Mouse (Mus musculus): ENCODE measurements around the gene Rars. TPM values are rescaled to one million over a fixed set of nuclear protein-coding genes. Genes with fewer than 3 reads are reported as not detected.
"Not testable (repeated sequence)": the region's sequence is repeated elsewhere in the genome, so short reads cannot be mapped to it uniquely, and the experiment has no call there.

The Rars gene
- polyA plus RNA-seq, 1 experiment from 2014 or later, result 74.0 TPM

GRCm38 (mm10) chr11:35856359-35857040, 22.2 kb upstream of the Rars start:
- Histone ChIP-seq H3K4me3 (replicated peaks) (no peak overlapping the region), H3K4me2 (replicated peaks) (peak overlapping the region; percentile 30; the same call in 1 of the 2 replicates), H3K27me3 (no peaks in the 10 kb centered on the region), H3K9me3 (no peaks in the 10 kb centered on the region), H3K4me1 (replicated peaks) (peaks cover 37% of the 10 kb centered on the region), H3K9ac (replicated peaks) (peak overlapping the region; percentile 28; the same call in 1 of the 2 replicates), H3K27ac (peak overlapping the region; percentile 90), H3K36me3 (peaks cover 26% of the 10 kb centered on the region)
- WGBS, result 8% methylated on average over 11 of the region's 11 CpGs
- ATAC-seq, result peak; percentile 94

- peaks cover 37% of the 10 kb centered on the region for H3K4me1 ChIP-seq (replicated peaks)
- no peak overlapping the region for H3K9ac ChIP-seq (replicated peaks)
- no peaks in the 10 kb centered on the region for H3K27me3 ChIP-seq
- H3K27ac ChIP-seq, result peak overlapping the region; percentile 90
- no peak overlapping the region for H3K4me3 ChIP-seq (replicated peaks)
- 60% methylated on average over 7 of the region's 9 CpGs for WGBS
- ATAC-seq, result no peak
- peaks cover 34% of the 10 kb centered on the region for H3K36me3 ChIP-seq
- no peak overlapping the region for H3K4me2 ChIP-seq (replicated peaks)
- H3K9me3 ChIP-seq, result no peaks in the 10 kb centered on the region
Observed at GRCm38 (mm10) chr11:35855567-35855966, 21.3 kb upstream of the Rars start.

DNA sequence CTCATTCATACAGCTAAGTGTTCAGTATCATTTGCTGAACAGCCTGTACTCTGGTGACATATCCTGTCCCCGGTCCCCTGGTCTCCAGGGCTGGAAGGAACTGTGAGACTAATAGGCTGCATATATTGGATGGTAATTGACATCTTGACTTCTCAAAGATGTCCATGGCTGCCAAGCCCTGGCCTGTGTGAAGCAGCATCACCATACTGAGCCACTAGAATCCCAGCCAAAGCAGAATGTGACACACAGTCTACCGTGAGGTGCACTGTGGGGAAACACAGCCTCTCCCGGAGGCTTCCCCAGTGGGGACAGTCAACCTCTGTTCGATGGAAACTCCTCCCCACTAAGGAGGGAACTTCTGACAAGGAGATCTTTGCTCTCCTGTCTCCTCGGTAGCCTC, 20.6 kb upstream of the Rars start:
- Histone ChIP-seq H3K27me3 (no peaks in the 10 kb centered on the region), H3K4me1 (replicated peaks) (peaks cover 35% of the 10 kb centered on the region), H3K4me2 (replicated peaks) (no peak overlapping the region), H3K9me3 (no peaks in the 10 kb centered on the region), H3K36me3 (peaks cover 40% of the 10 kb centered on the region), H3K27ac (peak overlapping the region; percentile 46), H3K4me3 (replicated peaks) (no peak overlapping the region), H3K9ac (replicated peaks) (no peak overlapping the region)
- 73% methylated on average over 5 of the region's 5 CpGs for WGBS
- no peak for ATAC-seq

GRCm38 (mm10) chr11:35853651-35854050, 19.3 kb upstream of the Rars start:
- no peak for ATAC-seq

GRCm38 (mm10) chr11:35852731-35853130, 18.4 kb upstream of the Rars start:
- WGBS, result 50% methylated on average over 4 of the region's 4 CpGs
- no peaks in the 10 kb centered on the region for H3K27me3 ChIP-seq
- peaks cover 33% of the 10 kb centered on the region for H3K4me1 ChIP-seq (replicated peaks)
- H3K27ac ChIP-seq, result no peak overlapping the region
- H3K4me2 ChIP-seq (replicated peaks), result no peak overlapping the region
- no peak overlapping the region for H3K4me3 ChIP-seq (replicated peaks)
- H3K9me3 ChIP-seq, result no peaks in the 10 kb centered on the region
- no peak overlapping the region for H3K9ac ChIP-seq (replicated peaks)
- ATAC-seq, result no peak
- peaks cover 40% of the 10 kb centered on the region for H3K36me3 ChIP-seq

More at GRCm38 (mm10) chr11:35853651-35854050, 19.3 kb upstream of the Rars start:
- Histone ChIP-seq H3K9ac (replicated peaks) (no peak overlapping the region), H3K4me1 (replicated peaks) (peaks cover 34% of the 10 kb centered on the region), H3K36me3 (peaks cover 41% of the 10 kb centered on the region), H3K27me3 (no peaks in the 10 kb centered on the region), H3K9me3 (no peaks in the 10 kb centered on the region), H3K4me3 (replicated peaks) (no peak overlapping the region), H3K4me2 (replicated peaks) (no peak overlapping the region), H3K27ac (no peak overlapping the region)
- 93% methylated on average over 4 of the region's 4 CpGs for WGBS

GRCm38 (mm10) chr11:35844299-35844698, 10.0 kb upstream of the Rars start:
- Histone ChIP-seq H3K4me2 (replicated peaks) (no peak overlapping the region), H3K27ac (0 out of 2 replicates have a peak overlapping the region, but pooled peaks have one; percentile 19), H3K4me1 (replicated peaks) (no peaks in the 10 kb centered on the region), H3K27me3 (no peaks in the 10 kb centered on the region), H3K36me3 (peaks cover 38% of the 10 kb centered on the region), H3K9ac (replicated peaks) (no peak overlapping the region), H3K9me3 (no peaks in the 10 kb centered on the region), H3K4me3 (replicated peaks) (no peak overlapping the region)
- ATAC-seq, result no peak
- 92% methylated on average over 9 of the region's 9 CpGs for WGBS

- H3K9me3 ChIP-seq; ATAC-seq; H3K4me2 ChIP-seq (replicated peaks); H3K9ac ChIP-seq (replicated peaks); H3K27ac ChIP-seq; H3K4me3 ChIP-seq (replicated peaks); H3K4me1 ChIP-seq (replicated peaks); H3K27me3 ChIP-seq: not testable (repeated sequence)
- WGBS, result 80% methylated on average over 4 of the region's 4 CpGs
- peaks cover 34% of the 10 kb centered on the region for H3K36me3 ChIP-seq
Observed at GRCm38 (mm10) chr11:35842560-35842959, 8.3 kb upstream of the Rars start.

GRCm38 (mm10) chr11:35841738-35842325, 7.5 kb upstream of the Rars start:
- Histone ChIP-seq H3K9ac (replicated peaks) (0 out of 2 replicates have a peak overlapping the region, but pooled peaks have one; percentile 10), H3K4me1 (replicated peaks) (peaks cover 7% of the 10 kb centered on the region; the same call in 1 of the 2 replicates), H3K27me3 (no peaks in the 10 kb centered on the region), H3K9me3 (no peaks in the 10 kb centered on the region), H3K4me3 (replicated peaks) (no peak overlapping the region), H3K36me3 (peaks cover 34% of the 10 kb centered on the region), H3K27ac (no peak overlapping the region), H3K4me2 (replicated peaks) (no peak overlapping the region)
- WGBS, result 81% methylated on average over 21 of the region's 21 CpGs
- no peak for ATAC-seq

- H3K9me3 ChIP-seq; H3K9ac ChIP-seq (replicated peaks); H3K4me2 ChIP-seq (replicated peaks); H3K4me1 ChIP-seq (replicated peaks); H3K27me3 ChIP-seq; H3K4me3 ChIP-seq (replicated peaks); ATAC-seq; H3K27ac ChIP-seq: not testable (repeated sequence)
- H3K36me3 ChIP-seq, result peaks cover 34% of the 10 kb centered on the region
- WGBS, result 98% methylated on average over 4 of the region's 4 CpGs
Observed at GRCm38 (mm10) chr11:35840806-35841205, 6.5 kb upstream of the Rars start.

DNA sequence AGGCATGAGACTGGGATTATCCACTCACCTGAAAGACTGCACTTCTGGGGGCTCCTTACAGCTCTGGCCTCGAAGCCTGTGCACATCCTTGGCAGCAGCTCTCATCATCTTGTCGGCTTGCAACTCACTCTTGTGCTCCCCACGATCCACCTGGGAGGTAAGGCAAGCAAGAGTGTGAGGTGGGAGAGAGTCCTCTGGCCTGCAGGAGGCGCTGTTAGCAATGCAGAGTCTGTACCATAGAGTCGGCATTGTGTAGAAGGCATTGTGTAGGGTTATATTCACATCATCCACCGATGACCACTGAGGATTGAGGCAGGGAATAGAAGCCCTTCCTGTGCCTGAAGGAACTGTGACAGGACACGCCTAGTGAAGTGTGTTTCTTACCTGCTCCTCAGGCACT, 6.0 kb upstream of the Rars start:
- Histone ChIP-seq H3K9ac (replicated peaks) (no peak overlapping the region), H3K4me2 (replicated peaks) (no peak overlapping the region), H3K36me3 (peaks cover 34% of the 10 kb centered on the region), H3K27ac (peak overlapping the region; percentile 44; the same call in 1 of the 2 replicates), H3K9me3 (no peaks in the 10 kb centered on the region), H3K4me3 (replicated peaks) (no peak overlapping the region), H3K27me3 (no peaks in the 10 kb centered on the region), H3K4me1 (replicated peaks) (peaks cover 7% of the 10 kb centered on the region; the same call in 1 of the 2 replicates)
- no peak for ATAC-seq
- 85% methylated on average over 7 of the region's 7 CpGs for WGBS

DNA sequence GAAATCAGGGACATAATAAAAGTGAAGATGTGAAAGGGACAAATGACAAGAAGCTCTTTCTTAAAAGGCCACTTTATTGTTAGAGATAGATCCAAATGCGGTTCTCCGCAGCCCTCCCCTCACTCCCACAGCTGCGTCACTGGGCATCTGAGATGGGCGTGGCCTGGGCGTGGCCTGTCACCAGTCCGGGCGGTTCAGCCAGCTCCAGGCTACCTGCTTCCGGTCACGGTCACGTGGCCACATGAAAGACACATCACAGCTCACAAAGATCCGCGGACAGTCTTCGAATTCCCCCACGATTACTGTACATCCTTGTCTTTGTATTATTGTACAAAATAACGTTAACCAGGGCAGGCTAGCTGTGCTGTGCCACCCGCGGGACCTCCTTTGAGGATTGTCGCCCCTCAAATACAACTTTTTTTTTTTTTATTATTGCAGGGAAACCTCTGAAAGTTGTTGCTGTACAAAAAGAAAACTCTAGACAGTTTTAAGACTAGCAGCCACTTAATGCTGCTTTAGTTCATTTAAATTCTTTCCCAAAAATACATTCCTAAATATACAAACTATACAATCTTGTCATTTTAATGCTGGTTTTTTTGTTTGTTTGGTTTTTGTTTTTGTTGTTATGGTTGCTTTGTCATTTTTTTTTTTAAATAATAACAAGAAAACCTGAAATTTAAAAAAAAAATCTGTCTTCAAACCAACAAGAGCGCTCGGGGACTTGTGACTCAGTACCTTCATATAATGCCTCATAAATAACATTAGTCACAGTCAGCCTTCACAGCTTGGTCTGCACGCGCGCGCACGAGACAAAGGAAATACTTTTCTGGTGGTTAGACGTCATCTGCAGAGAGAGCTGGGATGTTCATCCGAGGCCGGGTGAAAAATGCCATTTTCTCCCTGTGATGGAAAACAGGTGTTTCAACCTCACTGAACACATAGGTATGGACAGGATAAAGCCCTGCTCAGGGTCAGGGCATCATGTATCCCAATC, 4.3 kb upstream of the Rars start:
- ATAC-seq, result peak; percentile 70
- Histone ChIP-seq H3K9ac (replicated peaks) (peak overlapping the region; percentile 10; the same call in 1 of the 2 replicates), H3K4me3 (replicated peaks) (peak overlapping the region; percentile 28), H3K36me3 (peaks cover 25% of the 10 kb centered on the region), H3K27ac (0 out of 2 replicates have a peak overlapping the region, but pooled peaks have one; percentile 2), H3K27me3 (no peaks in the 10 kb centered on the region), H3K4me1 (replicated peaks) (peaks cover 10% of the 10 kb centered on the region), H3K9me3 (no peaks in the 10 kb centered on the region), H3K4me2 (replicated peaks) (peak overlapping the region; percentile 51)
- 22% methylated on average over 28 of the region's 28 CpGs for WGBS
